Mouse (Mus musculus) A20 (cell line): ENCODE results near the gene Mup16.
"Not testable (repeated sequence)": the region's sequence is repeated elsewhere in the genome, so short reads cannot be mapped to it uniquely, and the experiment has no call there.

Source experiments
- DNase-seq: peaks from one replicate; pipeline ENCODE4 v3.0.0-alpha.2; 2011; ENCODE audit warnings: low read depth, low spot score

Mup16 gene

GRCm38 (mm10) chr4:61519431-61519830 lies at the start of gene Mup16:
Gene Mup16 (minus strand): TSS chr4:61519531.
- DNase-seq, result not testable (repeated sequence)

- peak; percentile 84 for DNase-seq
Measured at GRCm38 (mm10) chr4:61555887-61556286, 36.6 kb upstream of the Mup16 start.
